Mouse (Mus musculus) cerebellum, postnatal 36 days (tissue): Measurements from ENCODE around the gene Txnip.
"Not testable (repeated sequence)": the region's sequence is repeated elsewhere in the genome, so short reads cannot be mapped to it uniquely, and the experiment has no call there.

Experiments
- DNase-seq, 2 experiments: peaks; one replicate each; pipeline ENCODE4 v3.0.0; 2021 to 2022; ENCODE audit warnings: mixed read lengths in 2 of 2

Gene Txnip

GRCm38 (mm10) chr3:96557694-96558093 lies at the start of gene Txnip:
Gene Txnip (plus strand): TSS chr3:96557957.
- DNase-seq: peak; percentile 93 to 95

GRCm38 (mm10) chr3:96507966-96508365 lies 49.8 kb upstream of the Txnip start:
- not testable (repeated sequence) for DNase-seq

- no peak for DNase-seq
These were observed 37.6 kb upstream of the Txnip start for GRCm38 (mm10) chr3:96520171-96520570.

- DNase-seq: no peak
These were observed 35.6 kb upstream of the Txnip start for GRCm38 (mm10) chr3:96522149-96522548.

- DNase-seq: no peak
These were observed 33.5 kb upstream of the Txnip start for GRCm38 (mm10) chr3:96524028-96524810.

- DNase-seq: no peak
These were observed 32.8 kb upstream of the Txnip start, which contains the start of gene Hfe2 for GRCm38 (mm10) chr3:96524914-96525313. Gene Hfe2 (plus strand): TSS chr3:96525172.

GRCm38 (mm10) chr3:96526013-96526762 lies 31.6 kb upstream of the Txnip start:
- DNase-seq: no peak

GRCm38 (mm10) chr3:96526864-96527542 lies 30.8 kb upstream of the Txnip start:
- no peak for DNase-seq

- DNase-seq: no peak
These were observed 29.3 kb upstream of the Txnip start for GRCm38 (mm10) chr3:96528506-96528905.

- DNase-seq: no peak
These were observed 25.7 kb upstream of the Txnip start for GRCm38 (mm10) chr3:96532050-96532449.

GRCm38 (mm10) chr3:96534300-96534699 lies 23.5 kb upstream of the Txnip start:
- DNase-seq: no peak

GRCm38 (mm10) chr3:96539316-96539715 lies 18.4 kb upstream of the Txnip start:
- no peak for DNase-seq

- no peak for DNase-seq
These were observed 17.0 kb upstream of the Txnip start for GRCm38 (mm10) chr3:96540740-96541139.

- DNase-seq: no peak
These were observed 16.3 kb upstream of the Txnip start for GRCm38 (mm10) chr3:96541328-96542078.

- no peak for DNase-seq
These were observed 15.2 kb upstream of the Txnip start for GRCm38 (mm10) chr3:96542554-96542953.

GRCm38 (mm10) chr3:96543345-96543744 lies 14.4 kb upstream of the Txnip start:
- no peak for DNase-seq

GRCm38 (mm10) chr3:96545565-96545964 lies 12.2 kb upstream of the Txnip start:
- no peak for DNase-seq

- DNase-seq: no peak
These were observed 10.9 kb upstream of the Txnip start for GRCm38 (mm10) chr3:96546880-96547279.

GRCm38 (mm10) chr3:96547389-96547960 lies 10.3 kb upstream of the Txnip start:
- DNase-seq: peak; percentile 84 to 85

GRCm38 (mm10) chr3:96548824-96549223 lies 8.9 kb upstream of the Txnip start:
- no peak for DNase-seq

- no peak for DNase-seq
These were observed 8.4 kb upstream of the Txnip start for GRCm38 (mm10) chr3:96549346-96549745.

GRCm38 (mm10) chr3:96551203-96551602 lies 6.6 kb upstream of the Txnip start:
- peak; percentile 39 to 41 for DNase-seq
